Mouse (Mus musculus) C2C12 (cell line): ENCODE results near the gene Gpr21.

ENCODE experiments used
- CEBPB ChIP-seq: IDR thresholded peaks from one replicate; pipeline ENCODE4 v1.6.1; 2011; ENCODE audit warnings: low read depth, mild to moderate bottlenecking, control low read depth, moderate library complexity
- CTCF ChIP-seq: IDR thresholded peaks from one replicate; pipeline ENCODE4 v1.5.1; 2011; ENCODE audit not compliant: control insufficient read depth, insufficient read depth, insufficient read length
- FOSL1 ChIP-seq: IDR thresholded peaks from one replicate; pipeline ENCODE4 v1.8.0; 2011; ENCODE audit warnings: mild to moderate bottlenecking, low read length; ENCODE audit not compliant: poor library complexity, insufficient read depth, severe bottlenecking
- MAX ChIP-seq: IDR thresholded peaks from one replicate; pipeline ENCODE4 v1.6.1; 2011; ENCODE audit warnings: mild to moderate bottlenecking, control low read depth
- MYOG ChIP-seq: IDR thresholded peaks from one replicate; pipeline ENCODE4 v1.6.1; 2011; ENCODE audit not compliant: control insufficient read depth, insufficient read length; ENCODE audit errors: extremely low read depth
- USF1 ChIP-seq: IDR thresholded peaks from one replicate; pipeline ENCODE4 v1.6.1; 2011; ENCODE audit warnings: low read depth, mild to moderate bottlenecking, control low read depth, moderate library complexity

- no peak for TF ChIP-seq CTCF
- no peak for TF ChIP-seq CEBPB
- no peak for TF ChIP-seq USF1
- TF ChIP-seq MAX = no peak
- TF ChIP-seq FOSL1 = no peak
- no peak for TF ChIP-seq MYOG
These were observed 36.1 kb upstream of the Gpr21 start for GRCm38 (mm10) chr2:37480039-37480438.
